13 mouse cellular contexts compared by ENCODE assay signal in genomic region chr13:110158588-110159519, GRCm38 (mm10).
A peak's percentile ranks its signal among the peaks of the same experiment; 100 is the strongest.
DNase-seq lines count a peak whose midpoint lies in the region; ATAC-seq and TF ChIP-seq lines count a peak whose summit lies in the region.
"Had no signal": no experiment of that assay in that cellular context is flagged by ENCODE, and none has a peak within 500 bp of the region (broad histone marks: within the 10 kb centered on the region; RNA-seq: fewer than 3 reads in every experiment).

No protein-coding gene starts in this region.

- H3K36me3 ChIP-seq in midbrain, embryonic 11.5 days (ENCODE audit: control insufficient read depth, insufficient read depth, low read length): no peaks in the 10 kb centered on the region
- H3K36me3 ChIP-seq in midbrain, embryonic 10.5 days: no peaks in the 10 kb centered on the region
- no peaks in the 10 kb centered on the region for H3K36me3 ChIP-seq in midbrain, postnatal 0 days (ENCODE audit: insufficient read depth, low read length)
- H3K36me3 ChIP-seq: embryonic facial prominence, embryonic 15.5 days had no signal

- DNase-seq in gastrocnemius, postnatal 10 days: peak; percentile 4
- DNase-seq in gastrocnemius, postnatal 25 days: no peak
- no peak for DNase-seq in midbrain, embryonic 11.5 days (ENCODE audit: low spot score, missing footprints)
- no peak for DNase-seq in midbrain, embryonic 10.5 days (ENCODE audit: low spot score)
- peak; percentile 6 to 43 for DNase-seq in kidney, postnatal 25 days
- DNase-seq in midbrain, postnatal 0 days (ENCODE audit: low spot score): no peak
- no peak for DNase-seq in gastrocnemius, postnatal 36 days
- DNase-seq in frontal cortex, postnatal 10 days (ENCODE audit: low spot score in 2 of 2): no peak
- DNase-seq: adrenal gland, postnatal 14 days; layer of hippocampus, postnatal 36 days; right cerebral cortex, adult 18-20 months; thymus, adult 2 months had no signal

- no peaks in the 10 kb centered on the region for H3K9me3 ChIP-seq in midbrain, embryonic 11.5 days (ENCODE audit: control insufficient read depth, low read length)
- H3K9me3 ChIP-seq in midbrain, embryonic 10.5 days (replicated peaks): no peaks in the 10 kb centered on the region
- no peaks in the 10 kb centered on the region for H3K9me3 ChIP-seq in midbrain, postnatal 0 days (ENCODE audit: low read length)
- H3K9me3 ChIP-seq: embryonic facial prominence, embryonic 15.5 days had no signal

- no peak overlapping the region for H3K9ac ChIP-seq in midbrain, embryonic 11.5 days (ENCODE audit: low read length)
- H3K9ac ChIP-seq in midbrain, postnatal 0 days (replicated peaks; ENCODE audit: low read length, poor library complexity, severe bottlenecking): no peak overlapping the region
- H3K9ac ChIP-seq: embryonic facial prominence, embryonic 15.5 days had no signal

- no peaks in the 10 kb centered on the region; the same call in 1 of the 2 replicates for H3K4me1 ChIP-seq in midbrain, embryonic 11.5 days (ENCODE audit: control insufficient read depth, insufficient read depth, low read length)
- peaks cover 7% of the 10 kb centered on the region; the same call in 1 of the 2 replicates for H3K4me1 ChIP-seq in midbrain, embryonic 10.5 days
- H3K4me1 ChIP-seq in midbrain, postnatal 0 days (ENCODE audit: insufficient read depth, low read length): peaks cover 3% of the 10 kb centered on the region; the same call in 1 of the 2 replicates
- H3K4me1 ChIP-seq: embryonic facial prominence, embryonic 15.5 days had no signal

- no peak overlapping the region for H3K4me3 ChIP-seq in midbrain, embryonic 11.5 days (ENCODE audit: low read depth, low read length)
- H3K4me3 ChIP-seq in midbrain, embryonic 10.5 days: no peak overlapping the region
- no peak overlapping the region for H3K4me3 ChIP-seq in midbrain, postnatal 0 days (ENCODE audit: low read depth, low read length)
- H3K4me3 ChIP-seq: embryonic facial prominence, embryonic 15.5 days had no signal

- intact Hi-C loops in gastrocnemius, postnatal 36 days (cut with DNase I): no loop called here

- H3K27me3 ChIP-seq in midbrain, embryonic 11.5 days (ENCODE audit: control insufficient read depth, insufficient read depth, low read length): no peaks in the 10 kb centered on the region
- H3K27me3 ChIP-seq in midbrain, embryonic 10.5 days (ENCODE audit: low read depth, poor library complexity, severe bottlenecking): no peaks in the 10 kb centered on the region
- no peaks in the 10 kb centered on the region for H3K27me3 ChIP-seq in midbrain, postnatal 0 days (ENCODE audit: insufficient read depth, low read length)
- H3K27me3 ChIP-seq: embryonic facial prominence, embryonic 15.5 days had no signal

- no peak overlapping the region for H3K4me2 ChIP-seq in midbrain, embryonic 11.5 days
- no peak overlapping the region for H3K4me2 ChIP-seq in midbrain, postnatal 0 days (ENCODE audit: low read depth, low read length, poor library complexity, severe bottlenecking)
- H3K4me2 ChIP-seq: embryonic facial prominence, embryonic 15.5 days had no signal

- WGBS in midbrain, embryonic 11.5 days: 74% methylated on average over 7 of the region's 7 CpGs
- WGBS in midbrain, embryonic 10.5 days: 75% methylated on average over 7 of the region's 7 CpGs
- WGBS in midbrain, postnatal 0 days: 34% methylated on average over 7 of the region's 7 CpGs

- no peak overlapping the region; the same call in 1 of the 2 replicates for H3K27ac ChIP-seq in midbrain, embryonic 11.5 days (ENCODE audit: low read depth, low read length)
- no peak overlapping the region for H3K27ac ChIP-seq in midbrain, embryonic 10.5 days (replicated peaks)
- H3K27ac ChIP-seq in midbrain, postnatal 0 days (ENCODE audit: low read depth, low read length): 0 out of 2 replicates have a peak overlapping the region, but pooled peaks have one; percentile 19
- H3K27ac ChIP-seq: embryonic facial prominence, embryonic 15.5 days had no signal

- TF ChIP-seq CTCF in midbrain, postnatal 0 days (IDR thresholded peaks at IDR 0.05): no peak

- 0 out of 2 replicates have a peak, but pooled peaks have one; percentile 26 for ATAC-seq in midbrain, embryonic 11.5 days (ENCODE audit: low FRiP score)
- ATAC-seq in midbrain, postnatal 0 days (ENCODE audit: low FRiP score): no peak

Comparison
In these comparisons a context has a peak if more than half of its experiments do, and no peak if none do; other contexts are left out.
1. DNase-seq: peak in gastrocnemius, postnatal 10 days (single experiment) and kidney, postnatal 25 days (2 of 2); none in gastrocnemius, postnatal 25 days (single experiment), midbrain, embryonic 11.5 days (single experiment), midbrain, embryonic 10.5 days (single experiment), midbrain, postnatal 0 days (single experiment), gastrocnemius, postnatal 36 days (0 of 2) and frontal cortex, postnatal 10 days (0 of 2).